Mouse (Mus musculus) megakaryocyte, embryonic 14.5 days (primary cell): ENCODE measurements around the gene Col4a3bp.

Experiments used
- FLI1 ChIP-seq: IDR thresholded peaks from 2 replicates; pipeline ENCODE4 v1.6.1; 2012; ENCODE audit warnings: low read length, inconsistent platforms, mixed read lengths
- GATA1 ChIP-seq: IDR thresholded peaks from 3 replicates; pipeline ENCODE4 v1.6.1; 2012; ENCODE audit warnings: mixed read lengths, low read length, inconsistent platforms, borderline replicate concordance

GRCm38 (mm10) chr13:96532176-96532575 lies 10.2 kb upstream of the Col4a3bp start:
- TF ChIP-seq GATA1 (no peak), FLI1 (no peak)
